Mouse (Mus musculus): ENCODE measurements at regions not wholly inside any gene's neighbourhood (a gene's known extent, or its start where the extent isn't known, plus 50 kb on each side); places are given as distances from the start of the nearest gene placed in this dataset.
"Not testable (repeated sequence)": the region's sequence is repeated elsewhere in the genome, so short reads cannot be mapped to it uniquely, and the experiment has no call there.

- Histone ChIP-seq H3K4me2 (replicated peaks) (no peak overlapping the region), H3K27me3 (no peaks in the 10 kb centered on the region; the same call in 1 of the 2 replicates), H3K27ac (no peak overlapping the region), H3K9ac (no peak overlapping the region), H3K9me3 (replicated peaks) (no peaks in the 10 kb centered on the region), H3K4me3 (no peak overlapping the region), H3K4me1 (no peaks in the 10 kb centered on the region), H3K36me3 (no peaks in the 10 kb centered on the region)
- WGBS, result 69% methylated on average over 7 of the region's 7 CpGs
- no peak for ATAC-seq (ENCODE audit: low FRiP score)
Measured at GRCm38 (mm10) chr4:105844675-105845466, 55.2 kb downstream of the Gm12728 start.

GRCm38 (mm10) chr4:105845998-105846989 is 56.6 kb downstream of the Gm12728 start:
- H3K9ac ChIP-seq; H3K4me1 ChIP-seq; H3K27ac ChIP-seq; H3K36me3 ChIP-seq; H3K27me3 ChIP-seq; H3K4me3 ChIP-seq; ATAC-seq (ENCODE audit: low FRiP score); H3K4me2 ChIP-seq (replicated peaks); H3K9me3 ChIP-seq (replicated peaks): not testable (repeated sequence)
- 90% methylated on average over 3 of the region's 3 CpGs for WGBS

DNA sequence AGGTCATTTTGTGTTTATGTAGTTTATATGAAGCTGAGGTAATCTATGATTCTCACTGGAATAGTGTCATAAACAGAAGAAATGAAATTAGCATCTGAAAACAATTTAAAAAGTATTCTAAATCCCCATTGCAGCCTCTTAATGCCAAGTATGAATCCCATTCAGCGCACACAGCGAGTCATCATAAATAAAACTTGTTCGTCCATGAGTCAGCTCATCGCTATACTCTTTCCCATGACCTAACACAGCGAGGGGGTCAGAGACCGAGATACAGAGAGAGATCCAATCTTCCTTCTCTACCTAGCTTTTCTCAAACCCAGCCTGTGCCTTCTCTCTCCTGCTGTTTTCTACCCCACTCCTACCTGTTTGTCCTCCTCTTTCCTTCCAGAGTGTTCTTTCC is 63.4 kb downstream of the Gm12728 start:
- H3K4me3 ChIP-seq, result no peak overlapping the region
- 94% methylated on average over 6 of the region's 6 CpGs for WGBS

DNA sequence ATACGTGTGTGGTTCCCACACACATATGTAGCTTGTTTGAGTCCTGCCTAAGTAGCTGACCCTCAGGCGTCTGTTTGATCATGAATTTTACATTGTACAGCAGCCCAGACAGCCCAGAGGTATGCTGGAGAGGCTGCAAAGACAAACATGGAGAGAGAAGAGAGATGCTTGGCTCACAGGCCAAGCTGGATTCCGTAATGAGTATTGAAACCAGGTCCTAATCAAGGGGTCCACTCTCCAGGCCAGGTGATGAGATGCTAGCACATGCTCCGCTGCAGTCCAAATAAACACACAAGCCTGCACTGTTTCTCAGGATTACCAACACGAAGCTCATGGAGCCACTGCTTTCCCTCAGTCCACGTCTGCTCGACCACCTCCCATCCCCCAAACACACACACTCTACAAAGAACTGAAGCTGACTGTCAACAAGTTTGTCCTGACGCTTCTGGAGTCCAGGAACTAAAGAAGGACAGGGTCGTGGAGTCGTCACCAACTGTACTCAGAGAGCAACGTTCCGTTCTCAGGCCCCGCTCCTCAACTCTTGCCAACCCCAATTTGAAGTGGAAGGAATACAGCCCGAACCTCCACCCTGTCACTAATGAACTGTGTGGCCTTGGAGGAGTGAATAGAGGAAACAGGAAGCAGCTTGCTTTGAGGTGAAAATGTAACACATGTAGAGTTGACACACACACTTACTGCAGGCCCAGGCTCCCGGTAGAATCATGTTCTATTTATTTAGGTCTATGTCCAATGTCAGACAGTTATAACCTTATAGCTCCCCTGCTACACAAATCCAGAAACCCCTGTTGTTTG is 69.6 kb downstream of the Gm12728 start:
- ATAC-seq (ENCODE audit: low FRiP score), result no peak
- 74% methylated on average over 15 of the region's 15 CpGs for WGBS

More for the DNA sequence above, 63.4 kb downstream of the Gm12728 start:
- Histone ChIP-seq H3K27me3 (no peaks in the 10 kb centered on the region), H3K27ac (no peak overlapping the region), H3K4me2 (replicated peaks) (no peak overlapping the region), H3K4me1 (no peaks in the 10 kb centered on the region), H3K9me3 (replicated peaks) (peaks cover 8% of the 10 kb centered on the region; the same call in 1 of the 2 replicates), H3K9ac (no peak overlapping the region), H3K36me3 (no peaks in the 10 kb centered on the region)
- no peak for ATAC-seq (ENCODE audit: low FRiP score)

GRCm38 (mm10) chr4:105860930-105861653 is 71.4 kb downstream of the Gm12728 start:
- no peaks in the 10 kb centered on the region for H3K27me3 ChIP-seq
- H3K4me3 ChIP-seq, result no peak overlapping the region
- no peaks in the 10 kb centered on the region for H3K36me3 ChIP-seq
- no peaks in the 10 kb centered on the region for H3K4me1 ChIP-seq
- H3K9me3 ChIP-seq (replicated peaks), result no peaks in the 10 kb centered on the region
- WGBS, result 65% methylated on average over 11 of the region's 11 CpGs
- no peak for ATAC-seq (ENCODE audit: low FRiP score)
- no peak overlapping the region for H3K9ac ChIP-seq
- no peak overlapping the region for H3K27ac ChIP-seq
- H3K4me2 ChIP-seq (replicated peaks), result no peak overlapping the region

More for the DNA sequence above, 69.6 kb downstream of the Gm12728 start:
- Histone ChIP-seq H3K9ac (no peak overlapping the region), H3K27me3 (no peaks in the 10 kb centered on the region), H3K9me3 (replicated peaks) (no peaks in the 10 kb centered on the region), H3K27ac (no peak overlapping the region), H3K4me2 (replicated peaks) (no peak overlapping the region), H3K4me1 (no peaks in the 10 kb centered on the region), H3K36me3 (no peaks in the 10 kb centered on the region), H3K4me3 (no peak overlapping the region)

- Histone ChIP-seq H3K4me3 (no peak overlapping the region), H3K27ac (no peak overlapping the region), H3K27me3 (no peaks in the 10 kb centered on the region), H3K9me3 (replicated peaks) (no peaks in the 10 kb centered on the region), H3K36me3 (no peaks in the 10 kb centered on the region), H3K4me2 (replicated peaks) (no peak overlapping the region), H3K9ac (no peak overlapping the region), H3K4me1 (no peaks in the 10 kb centered on the region)
- ATAC-seq (ENCODE audit: low FRiP score), result no peak
Measured at GRCm38 (mm10) chr4:105861654-105862037, 72.0 kb downstream of the Gm12728 start.

DNA sequence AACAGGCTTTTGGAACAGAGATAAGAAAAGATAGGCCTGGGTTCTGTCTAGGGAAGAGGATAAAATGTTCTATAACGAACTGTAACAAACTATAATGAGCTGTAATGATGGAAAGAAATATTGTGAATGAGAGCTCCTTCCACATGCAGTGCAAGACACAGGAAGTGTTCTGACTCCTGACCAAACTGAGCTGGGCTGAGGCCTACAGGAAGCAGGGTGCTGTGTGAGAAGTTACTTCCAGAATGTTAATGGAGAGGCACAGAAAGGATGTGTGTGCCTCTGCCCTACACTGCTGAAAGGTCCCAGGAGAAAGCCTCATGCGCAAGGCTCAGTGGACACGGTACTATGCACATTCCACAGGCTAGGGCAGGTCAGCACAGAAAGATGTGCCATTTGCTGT is 80.8 kb downstream of the Gm12728 start:
- H3K4me1 ChIP-seq, result no peaks in the 10 kb centered on the region
- H3K9ac ChIP-seq, result no peak overlapping the region
- WGBS, result 79% methylated on average over 3 of the region's 3 CpGs
- no peak overlapping the region for H3K4me3 ChIP-seq
- no peak overlapping the region for H3K27ac ChIP-seq
- H3K9me3 ChIP-seq (replicated peaks), result no peaks in the 10 kb centered on the region
- H3K36me3 ChIP-seq, result no peaks in the 10 kb centered on the region
- no peak overlapping the region for H3K4me2 ChIP-seq (replicated peaks)
- ATAC-seq (ENCODE audit: low FRiP score), result no peak
- H3K27me3 ChIP-seq, result no peaks in the 10 kb centered on the region

GRCm38 (mm10) chr4:105877246-105877645 is 87.6 kb downstream of the Gm12728 start:
- Histone ChIP-seq H3K9me3 (replicated peaks) (no peaks in the 10 kb centered on the region), H3K4me1 (no peaks in the 10 kb centered on the region), H3K9ac (no peak overlapping the region), H3K27ac (no peak overlapping the region), H3K27me3 (no peaks in the 10 kb centered on the region), H3K4me3 (no peak overlapping the region), H3K4me2 (replicated peaks) (no peak overlapping the region), H3K36me3 (no peaks in the 10 kb centered on the region)
- 84% methylated on average over 5 of the region's 5 CpGs for WGBS
- ATAC-seq (ENCODE audit: low FRiP score), result no peak

DNA sequence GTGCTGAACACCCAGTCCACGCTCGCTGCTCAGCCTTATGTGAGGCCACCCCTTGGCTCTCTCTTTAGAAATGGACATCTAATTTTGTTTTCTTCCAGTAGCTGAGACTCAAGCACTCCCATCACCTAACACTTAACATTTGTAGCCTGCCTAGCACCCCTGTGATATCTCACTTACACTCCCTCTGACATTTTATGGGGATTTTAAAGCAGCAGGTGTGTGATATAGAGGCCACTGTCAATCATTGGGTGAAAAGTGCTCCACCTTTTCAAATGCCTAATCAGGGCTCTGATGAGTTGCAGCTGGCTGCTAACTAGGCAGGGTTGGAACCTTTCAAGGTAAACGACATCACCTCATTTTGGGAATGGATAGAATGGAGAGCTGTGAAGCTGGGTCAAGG is 90.2 kb downstream of the Gm12728 start:
- ATAC-seq (ENCODE audit: low FRiP score), result no peak
- 86% methylated on average over 3 of the region's 3 CpGs for WGBS
- no peak overlapping the region for H3K4me3 ChIP-seq
- H3K27me3 ChIP-seq, result no peaks in the 10 kb centered on the region
- no peaks in the 10 kb centered on the region for H3K36me3 ChIP-seq
- H3K9me3 ChIP-seq (replicated peaks), result no peaks in the 10 kb centered on the region
- no peak overlapping the region for H3K9ac ChIP-seq
- H3K4me1 ChIP-seq, result no peaks in the 10 kb centered on the region
- H3K4me2 ChIP-seq (replicated peaks), result no peak overlapping the region
- no peak overlapping the region for H3K27ac ChIP-seq

DNA sequence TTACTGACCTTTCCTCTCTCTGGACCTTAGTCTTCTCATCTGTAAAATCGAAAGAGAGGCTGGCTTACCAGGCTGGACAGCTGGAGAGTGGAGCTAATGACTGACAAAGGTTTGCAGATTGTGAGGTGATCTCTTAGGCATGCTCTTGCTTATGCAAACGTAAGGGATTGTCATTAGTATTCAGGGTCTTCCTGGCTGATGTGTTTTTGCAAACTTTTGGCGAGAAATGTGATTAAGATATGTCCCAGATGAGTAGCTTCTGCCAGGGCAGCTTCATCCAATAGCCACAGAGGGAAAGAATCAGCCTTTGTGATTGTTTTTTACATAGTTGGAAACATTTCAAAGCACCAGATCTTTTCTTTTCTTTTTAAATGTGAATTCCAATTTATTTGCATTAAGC is 95.1 kb downstream of the Gm12728 start:
- no peaks in the 10 kb centered on the region for H3K27me3 ChIP-seq
- H3K9me3 ChIP-seq (replicated peaks), result no peaks in the 10 kb centered on the region
- H3K27ac ChIP-seq, result no peak overlapping the region
- H3K4me3 ChIP-seq, result no peak overlapping the region
- ATAC-seq (ENCODE audit: low FRiP score), result no peak
- no peaks in the 10 kb centered on the region for H3K36me3 ChIP-seq
- H3K4me2 ChIP-seq (replicated peaks), result no peak overlapping the region
- no peak overlapping the region for H3K9ac ChIP-seq
- no peaks in the 10 kb centered on the region for H3K4me1 ChIP-seq
- 47% methylated on average over 3 of the region's 3 CpGs for WGBS

DNA sequence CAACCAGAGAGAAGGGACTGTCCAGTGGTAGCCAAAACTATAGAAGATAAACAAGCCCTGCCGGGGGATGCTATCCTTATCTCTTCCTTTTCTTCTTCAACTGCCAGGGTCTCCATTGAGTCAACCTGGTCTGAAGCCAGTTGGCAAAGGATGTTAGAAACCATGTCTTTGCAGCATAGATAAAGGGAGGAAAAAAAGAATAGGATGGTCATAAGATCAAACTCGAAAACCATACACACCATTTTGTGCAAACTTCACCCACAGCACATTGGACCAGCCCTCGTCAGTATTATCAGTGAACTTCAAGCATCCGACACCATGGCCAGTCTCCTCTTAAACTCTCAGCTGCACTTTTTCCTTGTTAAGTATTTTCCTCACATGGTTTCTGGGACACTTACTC is 101.8 kb downstream of the Gm12728 start:
- Histone ChIP-seq H3K9me3 (replicated peaks) (no peaks in the 10 kb centered on the region), H3K4me2 (replicated peaks) (no peak overlapping the region), H3K27me3 (no peaks in the 10 kb centered on the region), H3K4me1 (no peaks in the 10 kb centered on the region), H3K36me3 (no peaks in the 10 kb centered on the region), H3K9ac (no peak overlapping the region), H3K4me3 (no peak overlapping the region), H3K27ac (no peak overlapping the region)
- WGBS, result 94% methylated on average over 4 of the region's 4 CpGs
- ATAC-seq (ENCODE audit: low FRiP score), result no peak
